Mouse (Mus musculus) CH12.LX (cell line): ENCODE measurements around the gene Gm13271. TPM values are rescaled to one million over a fixed set of nuclear protein-coding genes. Genes with fewer than 3 reads are reported as not detected.

Experiments used
- DNase-seq: peaks from one replicate; pipeline ENCODE4 v3.0.0-alpha.2; 2013; ENCODE audit errors: extremely low read depth
- H3K27ac ChIP-seq: 2 replicates; pipeline ENCODE4 v1.5.1; 2012; ENCODE audit warnings: low read depth, mild to moderate bottlenecking, control low read depth, moderate library complexity; ENCODE audit not compliant: insufficient read depth
- H3K27me3 ChIP-seq: replicated peaks from 2 replicates; pipeline ENCODE3; 2012; ENCODE audit warnings: inconsistent platforms
- H3K36me3 ChIP-seq, 2 experiments: replicated peaks in 1 of 2; 2 replicates each; pipeline versions ENCODE3 to v1.6.1; 2012; ENCODE audit warnings: inconsistent platforms in 1 of 2, low read length in 1 of 2, mild to moderate bottlenecking in 1 of 2, mixed read lengths in 1 of 2, moderate library complexity in 1 of 2; ENCODE audit not compliant: control insufficient read depth in 1 of 2, insufficient read depth in 1 of 2
- H3K4me1 ChIP-seq, 2 experiments: 2 replicates each; pipeline ENCODE4 v1.6.1; 2012; ENCODE audit warnings: inconsistent platforms in 1 of 2, moderate library complexity in 1 of 2; ENCODE audit not compliant: insufficient read depth in 2 of 2, control insufficient read depth in 1 of 2
- H3K4me2 ChIP-seq: 2 replicates; pipeline ENCODE4 v1.6.1; 2012; ENCODE audit warnings: low read depth, mild to moderate bottlenecking, control low read depth; ENCODE audit not compliant: poor library complexity, insufficient read depth, severe bottlenecking
- H3K4me3 ChIP-seq, 3 experiments: fragments of 150-350 bp in 1 of 3; sonication (generic) in 1 of 3; replicated peaks in 1 of 3; 2 replicates each; pipeline versions ENCODE3 to v1.5.1; 2011 to 2012; ENCODE audit warnings: low read depth in 2 of 3, low read length in 2 of 3, mild to moderate bottlenecking in 2 of 3, moderate library complexity in 2 of 3, control low read depth in 1 of 3, improper control_type of control experiment in 1 of 3, inconsistent platforms in 1 of 3, mixed read lengths in 1 of 3; ENCODE audit not compliant: poor library complexity in 1 of 3
- H3K79me2 ChIP-seq: replicated peaks from 2 replicates; pipeline ENCODE4 v1.6.1; 2012; ENCODE audit warnings: mild to moderate bottlenecking, moderate library complexity; ENCODE audit not compliant: control insufficient read depth, poor library complexity, insufficient read depth, severe bottlenecking; ENCODE audit errors: extremely low read depth
- H3K9ac ChIP-seq: 2 replicates; pipeline ENCODE4 v1.6.1; 2012; ENCODE audit warnings: low read depth, mild to moderate bottlenecking, control low read depth, moderate library complexity; ENCODE audit not compliant: insufficient read depth
- H3K9me3 ChIP-seq: replicated peaks from 2 replicates; pipeline ENCODE3; 2012; ENCODE audit warnings: low read length, inconsistent platforms, mixed read lengths
- CHD1 ChIP-seq: IDR thresholded peaks from 2 replicates; pipeline ENCODE4 v1.6.1; 2012; ENCODE audit warnings: low read depth, low read length, improper control_type of control experiment, inconsistent platforms
- CHD2 ChIP-seq: IDR thresholded peaks from 2 replicates; pipeline ENCODE4 v1.6.1; 2011; ENCODE audit warnings: low read length, improper control_type of control experiment
- CTCF ChIP-seq, 2 experiments: IDR thresholded peaks in 1 of 2; conservative IDR thresholded peaks in 1 of 2; 2 replicates each; pipeline ENCODE4 v1.5.1; 2011 to 2012; ENCODE audit warnings: low read depth in 2 of 2, low read length in 2 of 2, improper control_type of control experiment in 1 of 2, inconsistent platforms in 1 of 2, mild to moderate bottlenecking in 1 of 2, moderate library complexity in 1 of 2
- EP300 ChIP-seq: IDR thresholded peaks from 2 replicates; pipeline ENCODE4 v1.6.1; 2011; ENCODE audit warnings: low read length, improper control_type of control experiment
- ETS1 ChIP-seq: conservative IDR thresholded peaks from 2 replicates; pipeline ENCODE4 v1.6.1; 2012; ENCODE audit warnings: low read depth, mild to moderate bottlenecking, inconsistent platforms, low read length, improper control_type of control experiment, moderate library complexity
- HCFC1 ChIP-seq: IDR thresholded peaks from 2 replicates; pipeline ENCODE4 v1.6.1; 2012; ENCODE audit warnings: low read depth, mild to moderate bottlenecking, inconsistent platforms, low read length, improper control_type of control experiment
- IRF4 ChIP-seq: IDR thresholded peaks from 2 replicates; pipeline ENCODE4 v1.6.1; 2014; ENCODE audit warnings: low read depth, mild to moderate bottlenecking, inconsistent platforms, low read length, improper control_type of control experiment
- JUN ChIP-seq: IDR thresholded peaks from 2 replicates; pipeline ENCODE4 v1.6.1; 2011; ENCODE audit warnings: low read depth, mild to moderate bottlenecking, low read length, improper control_type of control experiment, moderate library complexity; ENCODE audit not compliant: insufficient read depth
- KAT2A ChIP-seq: IDR thresholded peaks from 2 replicates; pipeline ENCODE4 v1.6.1; 2012; ENCODE audit warnings: low read length, improper control_type of control experiment, inconsistent platforms; ENCODE audit not compliant: insufficient replicate concordance
- MAFK ChIP-seq: IDR thresholded peaks from 2 replicates; pipeline ENCODE4 v1.6.1; 2011; ENCODE audit warnings: low read length, improper control_type of control experiment; ENCODE audit not compliant: insufficient replicate concordance
- MAX ChIP-seq: IDR thresholded peaks from 2 replicates; pipeline ENCODE4 v1.6.1; 2011; ENCODE audit warnings: low read length, improper control_type of control experiment
- MAZ ChIP-seq: IDR thresholded peaks from 2 replicates; pipeline ENCODE4 v1.6.1; 2012; ENCODE audit warnings: low read depth, mild to moderate bottlenecking, inconsistent platforms, low read length, improper control_type of control experiment, moderate library complexity
- MEF2A ChIP-seq: IDR thresholded peaks from 2 replicates; pipeline ENCODE4 v1.6.1; 2014; ENCODE audit warnings: low read depth, mild to moderate bottlenecking, inconsistent platforms, low read length, improper control_type of control experiment, borderline replicate concordance
- NRF1 ChIP-seq: IDR thresholded peaks from 2 replicates; pipeline ENCODE4 v1.6.1; 2014; ENCODE audit warnings: low read depth, mild to moderate bottlenecking, inconsistent platforms, low read length, improper control_type of control experiment, moderate library complexity
- POLR2A ChIP-seq: IDR thresholded peaks from 2 replicates; pipeline ENCODE4 v1.6.1; 2011; ENCODE audit warnings: low read depth, mild to moderate bottlenecking, improper control_type of control experiment, low read length
- POLR2AphosphoS2 ChIP-seq: IDR thresholded peaks from 2 replicates; pipeline ENCODE4 v1.6.1; 2011; ENCODE audit warnings: low read depth, low read length, improper control_type of control experiment
- RAD21 ChIP-seq: IDR thresholded peaks from 2 replicates; pipeline ENCODE4 v1.6.1; 2011; ENCODE audit warnings: low read depth, mild to moderate bottlenecking, low read length, improper control_type of control experiment, moderate library complexity
- SIN3A ChIP-seq: IDR thresholded peaks from 2 replicates; pipeline ENCODE4 v1.6.1; 2012; ENCODE audit warnings: low read length, improper control_type of control experiment, inconsistent platforms
- SMC3 ChIP-seq: IDR thresholded peaks from 2 replicates; pipeline ENCODE4 v1.6.1; 2011; ENCODE audit warnings: low read depth, low read length, improper control_type of control experiment
- UBTF ChIP-seq: IDR thresholded peaks from 2 replicates; pipeline ENCODE4 v1.6.1; 2012; ENCODE audit warnings: low read depth, mild to moderate bottlenecking, inconsistent platforms, low read length, improper control_type of control experiment, moderate library complexity
- USF2 ChIP-seq: conservative IDR thresholded peaks from 2 replicates; pipeline ENCODE4 v1.6.1; 2011; ENCODE audit warnings: low read depth, low read length, improper control_type of control experiment
- ZC3H11A ChIP-seq: IDR thresholded peaks from 2 replicates; pipeline ENCODE4 v1.6.1; 2012; ENCODE audit warnings: low read depth, mild to moderate bottlenecking, inconsistent platforms, low read length, improper control_type of control experiment
- ZMIZ1 ChIP-seq: IDR thresholded peaks from 2 replicates; pipeline ENCODE4 v1.6.1; 2012; ENCODE audit warnings: low read depth, mild to moderate bottlenecking, inconsistent platforms, low read length, improper control_type of control experiment
- ZNF384 ChIP-seq: IDR thresholded peaks from 2 replicates; pipeline ENCODE4 v1.6.1; 2012; ENCODE audit warnings: low read depth, low read length, improper control_type of control experiment, inconsistent platforms
- dilution Hi-C: fragments of 300-500 bp; cut with MboI; formaldehyde crosslinking; loops from 2 replicates; pipeline ENCODE4 v1.14.3; 2020; ENCODE audit warnings: low sequenced_read_pairs; ENCODE audit not compliant: extremely low pct_unique_long_range_greater_than_20kb, extremely low pct_ligation_motif_present
- in situ Hi-C: fragments of 300-500 bp; cut with MboI; formaldehyde crosslinking; loops from 3 replicates; pipeline ENCODE4 v1.14.3; 2019; ENCODE audit warnings: low sequenced_read_pairs, low pct_ligation_motif_present, low pct_unique_long_range_greater_than_20kb, mixed read lengths
- polyA plus RNA-seq: library from polyadenylated mRNA; unstranded; fragments of >175 nt; gene quantifications from 2 replicates; pipeline ENCODE4 v1.2.1, GENCODE M21; 2012; ENCODE audit warnings: low read depth; ENCODE audit not compliant: insufficient read length
- total RNA-seq, 2 experiments: library from RNA; depleted of rRNA; stranded (reverse); fragments of 300-350 nt in 1 of 2; fragments of >200 nt in 1 of 2; gene quantifications; 2 replicates each; pipeline ENCODE4 v1.2.3; 2012 to 2014

The Gm13271 gene
- total and polyA plus RNA-seq, 3 experiments = not detected

- Histone ChIP-seq H3K79me2 (peaks cover 27% of the 10 kb centered on the region), H3K27me3 (no peaks in the 10 kb centered on the region), H3K36me3 (peaks cover 17 to 45% of the 10 kb centered on the region in 2 experiments), H3K9ac (no peak overlapping the region), H3K4me3 (no peak overlapping the region), H3K27ac (no peak overlapping the region), H3K9me3 (peaks cover 14% of the 10 kb centered on the region), H3K4me2 (no peak overlapping the region), H3K4me1 (peaks cover 3 to 17% of the 10 kb centered on the region in 2 experiments)
- dilution Hi-C loops (no loop called here), in situ Hi-C loops (no loop called here)
- no peak for DNase-seq
- TF ChIP-seq EP300 = no peak
- TF ChIP-seq USF2 = no peak
These were observed 39.6 kb upstream of the Gm13271 start for GRCm38 (mm10) chr4:88715059-88715458.

GRCm38 (mm10) chr4:88718715-88719114 lies 36.0 kb upstream of the Gm13271 start:
- TF ChIP-seq NRF1 (no peak), ETS1 (no peak), ZC3H11A (no peak), EP300 (no peak), SIN3A (peak; percentile 55; the same call in 1 of the 2 replicates), IRF4 (no peak)
- H3K27me3 ChIP-seq = no peaks in the 10 kb centered on the region
- dilution Hi-C loops (no loop called here), in situ Hi-C loops (no loop called here)
- peak overlapping the region; percentile 38 to 91 (median 88) for H3K4me3 ChIP-seq
- peaks cover 46% of the 10 kb centered on the region for H3K79me2 ChIP-seq
- DNase-seq = no peak
- peaks cover 16 to 45% of the 10 kb centered on the region in 2 experiments for H3K36me3 ChIP-seq
- peak overlapping the region; percentile 95 for H3K4me2 ChIP-seq
- no peak overlapping the region for H3K27ac ChIP-seq
- H3K4me1 ChIP-seq = peaks cover 3 to 28% of the 10 kb centered on the region in 2 experiments
- peaks cover 2% of the 10 kb centered on the region for H3K9me3 ChIP-seq
- H3K9ac ChIP-seq = peak overlapping the region; percentile 19; the same call in 1 of the 2 replicates

GRCm38 (mm10) chr4:88721791-88722721 lies 32.6 kb upstream of the Gm13271 start, which contains the start of the genes Gm26566 and Klhl9:
Gene Gm26566 (plus strand): TSS chr4:88721805.
Gene Klhl9 (minus strand): TSS chr4:88722465.
- Histone ChIP-seq H3K4me1 (peaks cover 6 to 32% of the 10 kb centered on the region in 2 experiments), H3K27me3 (no peaks in the 10 kb centered on the region), H3K9me3 (no peaks in the 10 kb centered on the region), H3K36me3 (peaks cover 5 to 21% of the 10 kb centered on the region in 2 experiments), H3K9ac (peak within 1 kb of the TSS; percentile 84), H3K79me2 (peaks cover 32% of the 10 kb centered on the region), H3K4me2 (peak within 1 kb of the TSS; percentile 95), H3K27ac (peak within 1 kb of the TSS; percentile 85), H3K4me3 (peak within 1 kb of the TSS; percentile 87 to 91 (median 88))
- DNase-seq = peak; percentile 87
- dilution Hi-C loops (no loop called here), in situ Hi-C loops (no loop called here)
- peak; percentile 97 for TF ChIP-seq UBTF
- peak; percentile 57; the same call in 1 of the 2 replicates for TF ChIP-seq ZMIZ1
- no peak for TF ChIP-seq MAZ
- TF ChIP-seq SMC3 = no peak
- no peak; the same call in 1 of the 2 replicates for TF ChIP-seq POLR2AphosphoS2
- TF ChIP-seq CTCF (conservative IDR thresholded peaks at IDR 0.05 in 1 of 2, IDR thresholded peaks at IDR 0.05 in 1 of 2; ENCODE audit: low read depth in 2 of 2, low read length in 2 of 2) = no peak
- TF ChIP-seq MEF2A = no peak
- TF ChIP-seq USF2 = no peak
- peak; percentile 72 for TF ChIP-seq CHD2
- peak; percentile 43 for TF ChIP-seq SIN3A
- 0 out of 2 replicates have a peak, but pooled peaks have one; percentile 26 for TF ChIP-seq MAX
- no peak for TF ChIP-seq JUN
- TF ChIP-seq HCFC1 = peak; percentile 71
- TF ChIP-seq CHD1 = no peak
- TF ChIP-seq KAT2A = 0 out of 2 replicates have a peak, but pooled peaks have one; percentile 47
- no peak for TF ChIP-seq ZNF384
- no peak for TF ChIP-seq RAD21
- peak; percentile 87 for TF ChIP-seq POLR2A
- TF ChIP-seq MAFK = no peak
